In the genomic region with DNA sequence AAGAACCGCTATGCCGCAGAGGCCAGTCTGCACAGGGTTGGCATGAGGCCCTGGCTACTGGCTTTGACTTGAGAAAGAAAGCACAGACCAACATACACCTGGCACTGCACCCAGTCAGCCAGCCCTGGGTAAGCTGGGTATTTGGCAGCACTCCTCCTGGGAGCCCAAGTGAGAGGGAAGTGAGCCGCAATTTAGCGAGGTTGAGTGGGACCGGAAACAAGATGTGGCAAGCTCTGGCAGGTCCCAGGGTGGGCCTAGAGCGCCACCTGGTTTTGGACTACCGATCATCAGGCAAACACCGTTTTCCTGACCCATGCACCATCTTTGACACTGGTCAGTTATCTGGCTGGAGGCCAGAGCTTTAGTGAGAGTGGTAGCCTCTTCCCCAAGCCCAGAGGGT, we compare ENCODE assay signal across 7 mouse cellular contexts. TPM values are rescaled to one million over a fixed set of nuclear protein-coding genes. Genes with fewer than 3 reads are reported as not detected.
DNase-seq lines count a peak whose midpoint lies in the region; ATAC-seq and TF ChIP-seq lines count a peak whose summit lies in the region.

No protein-coding gene starts in this region.

- H3K9me3 ChIP-seq in hindbrain, embryonic 15.5 days: no peaks in the 10 kb centered on the region
- no peaks in the 10 kb centered on the region for H3K9me3 ChIP-seq in megakaryocyte, embryonic 14.5 days

- TF ChIP-seq POLR2A in cerebellum, adult 2 months (IDR thresholded peaks at IDR 0.05; ENCODE audit: borderline replicate concordance, insufficient read depth, low read length): no peak

- peaks cover 12% of the 10 kb centered on the region; the same call in 1 of the 2 replicates for H3K4me1 ChIP-seq in cerebellum, adult 2 months (ENCODE audit: control insufficient read depth, insufficient read depth, low read length)
- H3K4me1 ChIP-seq in hindbrain, embryonic 15.5 days (replicated peaks): peaks cover 13% of the 10 kb centered on the region; the same call in 1 of the 2 replicates
- H3K4me1 ChIP-seq in megakaryocyte, embryonic 14.5 days: peaks cover 73% of the 10 kb centered on the region

- CTCF ChIA-PET in Patski (lab: Charles Lee): interaction anchor here (1.1 to 2.2 kb wide), 10 partner anchors 14 to 243 kb away, joined by 4 to 9 read pairs (median 6); partner anchors contain the start of genes Lbr and Srp9

- no peak overlapping the region for H3K9ac ChIP-seq in hindbrain, embryonic 15.5 days

- H3K4me2 ChIP-seq in hindbrain, embryonic 15.5 days: no peak overlapping the region

- ATAC-seq in Patski: peak; percentile 58
- ATAC-seq in hindbrain, embryonic 15.5 days (ENCODE audit: low FRiP score, low read depth): peak; percentile 59

- H3K4me3 ChIP-seq in cerebellum, adult 2 months (replicated peaks; ENCODE audit: insufficient read depth, low read depth, low read length): peak overlapping the region; percentile 6
- H3K4me3 ChIP-seq in hindbrain, embryonic 15.5 days: no peak overlapping the region
- peak overlapping the region; percentile 77 for H3K4me3 ChIP-seq in megakaryocyte, embryonic 14.5 days (replicated peaks)

- no peak overlapping the region for H3K27ac ChIP-seq in cerebellum, adult 2 months (ENCODE audit: insufficient read depth, low read length)
- H3K27ac ChIP-seq in hindbrain, embryonic 15.5 days (replicated peaks): peak overlapping the region; percentile 37; the same call in 1 of the 2 replicates

- in situ Hi-C loops in Patski (cut with MboI; ENCODE audit: low pct_unique_long_range_greater_than_20kb): loop anchor here (5.0 to 25.0 kb wide), 4 partner anchors 49 to 656 kb away; partner anchors contain the start of gene Fbxo28

- POLR2A ChIA-PET in Patski (lab: Charles Lee): interaction anchor here (0.9 kb wide), 1 partner anchor 54 kb away, joined by 3 read pairs; no protein-coding TSS in a partner anchor

- WGBS in cerebellum, adult 2 months: 3% methylated on average over 8 of the region's 8 CpGs
- WGBS in hindbrain, embryonic 15.5 days: 21% methylated on average over 8 of the region's 8 CpGs

- no peaks in the 10 kb centered on the region for H3K27me3 ChIP-seq in Patski
- no peaks in the 10 kb centered on the region for H3K27me3 ChIP-seq in cerebellum, adult 2 months (ENCODE audit: control insufficient read depth, insufficient read depth, low read length)
- H3K27me3 ChIP-seq in hindbrain, embryonic 15.5 days: no peaks in the 10 kb centered on the region
- peaks cover 7% of the 10 kb centered on the region for H3K27me3 ChIP-seq in megakaryocyte, embryonic 14.5 days (replicated peaks)

- no peaks in the 10 kb centered on the region for H3K36me3 ChIP-seq in hindbrain, embryonic 15.5 days
- H3K36me3 ChIP-seq in megakaryocyte, embryonic 14.5 days (replicated peaks; ENCODE audit: low read length): no peaks in the 10 kb centered on the region

- TF ChIP-seq CTCF in Patski (IDR thresholded peaks at IDR 0.05): no peak
- TF ChIP-seq CTCF in cerebellum, adult 2 months (IDR thresholded peaks at IDR 0.05; ENCODE audit: borderline replicate concordance, insufficient read depth, low read depth, low read length): peak; percentile 77

- intact Hi-C loops in left cerebral cortex, postnatal 10 days (cut with DNase I): loop anchor here (2.0 to 10.0 kb wide), 2 partner anchors 153 to 653 kb away; no protein-coding TSS in a partner anchor

- no peak for DNase-seq in Patski (ENCODE audit: low read depth, low spot score)
- peak; percentile 64 to 73 for DNase-seq in cerebellum, adult 2 months
- peak; percentile 31 to 33 for DNase-seq in frontal cortex, postnatal 10 days (ENCODE audit: low spot score in 2 of 2)
- DNase-seq in left cerebral cortex, postnatal 10 days (ENCODE audit: extremely low spot score in 1 of 2, low spot score in 2 of 2): peak; percentile 34 to 69
- peak; percentile 23 for DNase-seq in right cerebral cortex, postnatal 25 days

RNA-seq across cellular contexts. Expression of gene Lbr, which starts 38.7 kb away (rescaled TPM):
- 34.0 TPM for polyA plus RNA-seq in Patski (2021)
- polyA plus RNA-seq in cerebellum, adult 2 months (2012; rRNA removed): 17.8 and 18.4 TPM in 2 replicates
- 29.3 and 33.9 TPM in 2 replicates for polyA plus RNA-seq in hindbrain, embryonic 15.5 days (2015; fragmentation: Nextera tagmentation; extraction: Ambion mirVana)
- total RNA-seq in left cerebral cortex, postnatal 10 days (2021): 10 to 100 TPM; 12.1 to 14.0 TPM
- 24.2 and 54.4 TPM in 2 replicates for polyA plus RNA-seq in megakaryocyte, embryonic 14.5 days (2012; ENCODE audit: insufficient read depth, low replicate concordance)
